Mouse (Mus musculus) hindbrain, postnatal 0 days (tissue): ENCODE data around the gene Itga2. TPM values are rescaled to one million over a fixed set of nuclear protein-coding genes. Genes with fewer than 3 reads are reported as not detected.

ENCODE experiments used
- ATAC-seq: fragments of 200-750 bp; cut with Nextera tagmentation; 2 replicates; pipeline ENCODE4 v1.8.0; 2017; ENCODE audit warnings: mild to moderate bottlenecking, moderate TSS enrichment, moderate library complexity
- DNase-seq: peaks from one replicate; pipeline ENCODE4 v3.0.0-alpha.2; 2015; ENCODE audit warnings: low spot score
- H3K27ac ChIP-seq: fragments of 300-500 bp; sonication (generic); 2 replicates; pipeline ENCODE4 v1.5.1; 2014; ENCODE audit warnings: mild to moderate bottlenecking
- H3K27me3 ChIP-seq: fragments of 300-500 bp; sonication (generic); 2 replicates; pipeline ENCODE4 v1.6.1; 2014; ENCODE audit warnings: low read length, mixed read lengths; ENCODE audit not compliant: insufficient read depth
- H3K36me3 ChIP-seq: fragments of 300-500 bp; sonication (generic); 2 replicates; pipeline ENCODE4 v1.6.1; 2014; ENCODE audit warnings: low read length, mixed read lengths; ENCODE audit not compliant: insufficient read depth
- H3K4me1 ChIP-seq: fragments of 300-500 bp; sonication (generic); 2 replicates; pipeline ENCODE4 v1.6.1; 2014; ENCODE audit warnings: antibody characterized with exemption, low read length, mixed read lengths; ENCODE audit not compliant: insufficient read depth
- H3K4me2 ChIP-seq: fragments of 300-500 bp; sonication (generic); 2 replicates; pipeline ENCODE4 v1.6.1; 2014; ENCODE audit warnings: low read depth, mild to moderate bottlenecking, low read length, moderate library complexity, mixed read lengths
- H3K4me3 ChIP-seq: fragments of 300-500 bp; sonication (generic); 2 replicates; pipeline ENCODE4 v1.5.1; 2014; ENCODE audit warnings: low read length
- H3K9ac ChIP-seq: fragments of 300-500 bp; sonication (generic); replicated peaks from 2 replicates; pipeline ENCODE4 v1.6.1; 2014; ENCODE audit warnings: mild to moderate bottlenecking, low read length, moderate library complexity, mixed read lengths
- H3K9me3 ChIP-seq: fragments of 300-500 bp; sonication (generic); 2 replicates; pipeline ENCODE4 v1.6.1; 2016; ENCODE audit warnings: low read length, mixed read lengths
- CTCF ChIP-seq: IDR thresholded peaks from 2 replicates; pipeline ENCODE4 v1.5.1; 2016; ENCODE audit warnings: antibody characterized with exemption, control low read depth, low read depth
- WGBS: fragments of 180-500 bp; shearing (Covaris S2); extraction: QIAGEN DNeasy Blood & Tissue Kit; methylation state at CpG from one replicate; pipeline ENCODE4 v1.1.7; 2014; 5-methylcytosine and 5-hydroxymethylcytosine counted together
- polyA plus RNA-seq: library from polyadenylated mRNA; unstranded; fragments of >200 nt; fragmentation: Nextera tagmentation; extraction: Ambion mirVana; gene quantifications from 2 replicates; pipeline ENCODE4 v1.2.1, GENCODE M21; 2015
- total RNA-seq: library from RNA; depleted of rRNA; stranded (reverse); fragments of >200 nt; gene quantifications from 2 replicates; pipeline ENCODE4 v1.2.3, GENCODE M21; 2014

The Itga2 gene
- total and polyA plus RNA-seq, 2 experiments from 2014 or later: 1.3 to 3.6 TPM

DNA sequence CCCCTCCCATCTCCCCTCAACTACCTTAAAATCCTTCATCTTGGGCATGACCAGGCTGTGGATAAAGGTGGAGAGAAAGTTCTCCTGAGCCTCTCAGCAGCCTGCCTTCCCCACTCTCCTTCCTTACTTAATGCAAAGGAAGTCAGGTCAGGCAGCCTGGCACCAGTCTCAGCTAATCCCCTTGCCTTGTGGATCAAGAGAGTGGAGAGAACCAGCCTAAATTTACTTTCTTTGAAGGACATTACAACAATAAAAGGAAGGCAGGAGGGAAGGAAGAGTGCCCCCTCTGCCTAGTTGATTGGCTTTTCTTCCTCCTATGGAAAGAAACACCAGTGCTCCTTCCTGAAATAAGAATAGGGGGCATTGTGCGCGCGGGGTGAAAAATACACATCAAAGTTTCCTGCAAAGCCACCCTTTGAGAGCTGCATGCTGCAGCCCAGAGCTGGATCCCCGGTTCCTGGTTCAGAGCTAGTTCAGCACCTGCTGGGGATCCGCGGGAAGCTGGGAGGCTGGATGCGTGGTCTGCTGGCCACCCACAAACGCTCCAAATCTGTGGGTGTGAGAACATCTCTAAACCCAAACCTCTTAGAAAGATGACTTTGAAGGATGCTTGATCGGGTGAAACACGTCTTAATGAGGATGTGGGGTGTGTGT, 777 bp downstream of the Itga2 start:
- peak overlapping the region; percentile 92 for H3K4me2 ChIP-seq
- DNase-seq: no peak
- H3K9ac ChIP-seq: 0 out of 2 replicates have a peak overlapping the region, but pooled peaks have one; percentile 33
- no peak overlapping the region for H3K27ac ChIP-seq
- 1% methylated on average over 10 of the region's 10 CpGs for WGBS
- H3K4me1 ChIP-seq: peaks cover 12% of the 10 kb centered on the region; the same call in 1 of the 2 replicates
- TF ChIP-seq CTCF: no peak
- H3K36me3 ChIP-seq: no peaks in the 10 kb centered on the region
- H3K27me3 ChIP-seq: no peaks in the 10 kb centered on the region
- peak; percentile 35; the same call in 1 of the 2 replicates for ATAC-seq
- no peaks in the 10 kb centered on the region for H3K9me3 ChIP-seq
- H3K4me3 ChIP-seq: peak overlapping the region; percentile 42

- 71% methylated on average over 1 of the region's 1 CpGs for WGBS
- no peak for TF ChIP-seq CTCF
- H3K4me3 ChIP-seq: no peak overlapping the region
- no peaks in the 10 kb centered on the region for H3K4me1 ChIP-seq
- no peak overlapping the region for H3K4me2 ChIP-seq
- no peaks in the 10 kb centered on the region for H3K36me3 ChIP-seq
- no peak for DNase-seq
- H3K9ac ChIP-seq: no peak overlapping the region
- no peak for ATAC-seq
- H3K27ac ChIP-seq: no peak overlapping the region
- H3K27me3 ChIP-seq: no peaks in the 10 kb centered on the region
- H3K9me3 ChIP-seq: no peaks in the 10 kb centered on the region
Measured at GRCm38 (mm10) chr13:114924785-114925184, 7.1 kb downstream of the Itga2 start.

GRCm38 (mm10) chr13:114923331-114923730, 8.6 kb downstream of the Itga2 start:
- Histone ChIP-seq H3K4me1 (no peaks in the 10 kb centered on the region), H3K27ac (no peak overlapping the region), H3K36me3 (no peaks in the 10 kb centered on the region), H3K9me3 (no peaks in the 10 kb centered on the region), H3K4me2 (peak overlapping the region; percentile 26), H3K4me3 (no peak overlapping the region), H3K9ac (no peak overlapping the region), H3K27me3 (no peaks in the 10 kb centered on the region)
- 10% methylated on average over 9 of the region's 9 CpGs for WGBS
- DNase-seq: peak; percentile 83
- ATAC-seq: peak; percentile 91
- TF ChIP-seq CTCF: peak; percentile 10; the same call in 1 of the 2 replicates

DNA sequence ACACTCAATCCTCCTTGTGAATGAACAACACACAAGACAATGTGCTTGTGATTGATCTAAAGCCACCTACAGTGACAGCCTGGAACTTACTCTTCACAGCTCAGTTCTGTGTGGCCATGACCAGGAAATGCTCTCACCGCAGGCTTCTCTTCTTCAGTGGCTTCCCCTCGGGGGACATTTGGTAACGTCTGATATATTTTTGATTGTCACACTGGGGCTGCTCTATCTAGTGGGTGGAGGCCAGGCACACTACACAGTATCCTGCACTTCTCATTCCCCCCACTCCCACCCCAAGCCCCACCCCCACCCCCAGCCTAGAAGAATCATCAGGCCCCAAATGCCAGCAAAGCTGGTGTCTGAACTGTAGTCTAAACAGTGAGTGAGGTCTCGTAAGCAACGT, 16.1 kb downstream of the Itga2 start:
- Histone ChIP-seq H3K4me3 (no peak overlapping the region), H3K9me3 (no peaks in the 10 kb centered on the region), H3K4me1 (no peaks in the 10 kb centered on the region), H3K27ac (no peak overlapping the region), H3K27me3 (no peaks in the 10 kb centered on the region), H3K36me3 (no peaks in the 10 kb centered on the region), H3K9ac (no peak overlapping the region), H3K4me2 (no peak overlapping the region)
- no peak for TF ChIP-seq CTCF
- 67% methylated on average over 5 of the region's 5 CpGs for WGBS
- ATAC-seq: no peak
- no peak for DNase-seq

DNA sequence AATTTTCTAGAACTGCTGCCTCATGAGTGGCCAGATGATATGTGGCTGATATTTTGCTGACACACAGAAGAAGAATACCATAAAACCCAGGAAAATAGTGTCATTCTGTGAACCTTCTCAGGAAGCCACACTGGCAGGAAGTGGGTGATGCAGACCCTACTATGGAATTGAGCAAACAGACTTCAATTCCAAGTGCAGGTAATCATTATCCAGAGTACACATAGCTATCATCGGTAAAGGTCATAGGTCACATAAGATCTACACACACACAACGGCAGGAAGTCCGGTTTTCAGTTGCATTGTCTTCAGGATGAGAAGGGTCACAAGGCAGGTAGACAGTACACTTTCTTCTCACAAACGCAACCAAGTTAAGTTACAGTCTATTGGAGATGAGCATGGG, 16.9 kb downstream of the Itga2 start:
- H3K27me3 ChIP-seq: no peaks in the 10 kb centered on the region
- H3K36me3 ChIP-seq: no peaks in the 10 kb centered on the region
- no peak overlapping the region for H3K27ac ChIP-seq
- no peak overlapping the region for H3K9ac ChIP-seq
- H3K4me1 ChIP-seq: no peaks in the 10 kb centered on the region
- no peaks in the 10 kb centered on the region for H3K9me3 ChIP-seq
- no peak for TF ChIP-seq CTCF
- ATAC-seq (no peak), DNase-seq (no peak)
- H3K4me3 ChIP-seq: no peak overlapping the region
- no peak overlapping the region for H3K4me2 ChIP-seq
- 86% methylated on average over 4 of the region's 4 CpGs for WGBS

GRCm38 (mm10) chr13:114914559-114914958, 17.3 kb downstream of the Itga2 start:
- Histone ChIP-seq H3K9ac (no peak overlapping the region), H3K27ac (no peak overlapping the region), H3K27me3 (no peaks in the 10 kb centered on the region), H3K4me1 (no peaks in the 10 kb centered on the region), H3K4me2 (no peak overlapping the region), H3K4me3 (no peak overlapping the region), H3K9me3 (no peaks in the 10 kb centered on the region), H3K36me3 (no peaks in the 10 kb centered on the region)
- DNase-seq (no peak), ATAC-seq (no peak)
- no peak for TF ChIP-seq CTCF
- 93% methylated on average over 4 of the region's 4 CpGs for WGBS

DNA sequence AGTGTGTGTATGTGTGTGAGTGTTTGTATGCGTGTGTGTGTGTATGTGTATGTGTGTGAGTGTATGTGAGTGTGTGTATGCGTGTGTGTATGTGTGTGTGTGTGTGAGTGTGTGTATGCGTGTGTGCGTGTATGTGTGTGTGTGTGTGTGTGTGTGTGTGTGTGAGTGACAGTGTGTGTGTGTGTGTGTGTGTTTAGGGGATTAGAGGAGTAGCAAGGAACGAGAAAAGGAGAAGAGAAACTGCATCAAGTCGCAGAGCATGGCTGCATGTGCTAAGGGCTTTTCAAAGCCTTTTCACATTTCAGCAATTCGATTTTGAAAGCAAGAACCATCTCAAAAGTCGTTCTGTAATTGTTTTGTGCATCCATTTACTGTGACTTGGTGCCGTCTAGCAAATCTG, 21.3 kb downstream of the Itga2 start:
- DNase-seq: no peak
- Histone ChIP-seq H3K9me3 (no peaks in the 10 kb centered on the region), H3K4me3 (no peak overlapping the region), H3K27ac (no peak overlapping the region), H3K4me1 (no peaks in the 10 kb centered on the region), H3K4me2 (no peak overlapping the region), H3K9ac (no peak overlapping the region), H3K36me3 (no peaks in the 10 kb centered on the region), H3K27me3 (no peaks in the 10 kb centered on the region)
- TF ChIP-seq CTCF: no peak
- WGBS: 69% methylated on average over 9 of the region's 9 CpGs
- ATAC-seq: no peak
